Mouse (Mus musculus) 3T3-L1 (cell line): ENCODE measurements at regions not wholly inside any gene's neighbourhood (a gene's known extent, or its start where the extent isn't known, plus 50 kb on each side); places are given as distances from the start of the nearest gene placed in this dataset.
A peak's percentile ranks its signal among the peaks of the same experiment; 100 is the strongest.

Source experiments
- DNase-seq: peaks from one replicate; pipeline ENCODE4 v3.0.0-alpha.2; 2015; ENCODE audit warnings: low read depth, low spot score

- peak; percentile 65 for DNase-seq
Measured at GRCm38 (mm10) chr13:97562241-97562640, 198.2 kb downstream of the Gm10260 start.

GRCm38 (mm10) chr13:97560789-97561188 lies 199.6 kb downstream of the Gm10260 start:
- DNase-seq: peak; percentile 65

GRCm38 (mm10) chr13:97559611-97560385 lies 200.6 kb downstream of the Gm10260 start:
- no peak for DNase-seq

GRCm38 (mm10) chr13:97558884-97559283 lies 201.5 kb downstream of the Gm10260 start:
- no peak for DNase-seq

- DNase-seq: no peak
Measured at GRCm38 (mm10) chr13:97555312-97555711, 205.1 kb downstream of the Gm10260 start.

GRCm38 (mm10) chr13:97554601-97555000 lies 205.8 kb downstream of the Gm10260 start:
- no peak for DNase-seq

GRCm38 (mm10) chr13:97552236-97552635 lies 208.2 kb downstream of the Gm10260 start:
- no peak for DNase-seq

- peak; percentile 69 for DNase-seq
Measured at GRCm38 (mm10) chr13:97550880-97551279, 209.6 kb downstream of the Gm10260 start.

GRCm38 (mm10) chr13:97550172-97550571 lies 210.3 kb downstream of the Gm10260 start:
- DNase-seq: no peak

GRCm38 (mm10) chr13:97549384-97549783 lies 211.0 kb downstream of the Gm10260 start:
- no peak for DNase-seq

- no peak for DNase-seq
Measured at GRCm38 (mm10) chr13:97548527-97548977, 211.9 kb downstream of the Gm10260 start.

GRCm38 (mm10) chr13:97546936-97547335 lies 213.5 kb downstream of the Gm10260 start:
- DNase-seq: no peak

GRCm38 (mm10) chr13:97545971-97546454 lies 214.4 kb downstream of the Gm10260 start:
- peak; percentile 89 for DNase-seq

GRCm38 (mm10) chr13:97539686-97540085 lies 220.7 kb downstream of the Gm10260 start:
- DNase-seq: peak; percentile 67

GRCm38 (mm10) chr13:97538441-97538840 lies 222.0 kb downstream of the Gm10260 start:
- no peak for DNase-seq

- DNase-seq: no peak
Measured at GRCm38 (mm10) chr13:97537686-97538085, 222.7 kb downstream of the Gm10260 start.

- no peak for DNase-seq
Measured at GRCm38 (mm10) chr13:97537206-97537605, 223.2 kb downstream of the Gm10260 start.

GRCm38 (mm10) chr13:97533896-97534666 lies 226.4 kb downstream of the Gm10260 start:
- peak; percentile 94 for DNase-seq

GRCm38 (mm10) chr13:97531181-97531580 lies 229.3 kb downstream of the Gm10260 start:
- no peak for DNase-seq

- DNase-seq: peak; percentile 52
Measured at GRCm38 (mm10) chr13:97530570-97530969, 229.9 kb downstream of the Gm10260 start.

GRCm38 (mm10) chr13:97527958-97528357 lies 232.5 kb downstream of the Gm10260 start:
- DNase-seq: no peak

- no peak for DNase-seq
Measured at GRCm38 (mm10) chr13:97524847-97525434, 235.5 kb downstream of the Gm10260 start.
